Mouse (Mus musculus) E14TG2a.4 (cell line): ENCODE results near the gene Cdc42ep1.
"Not testable (repeated sequence)": the region's sequence is repeated elsewhere in the genome, so short reads cannot be mapped to it uniquely, and the experiment has no call there.

Source experiments
- H3K27me3 ChIP-seq: 2 replicates; pipeline ENCODE4 v1.6.1; 2014; ENCODE audit warnings: low read length, control low read depth; ENCODE audit not compliant: insufficient read depth
- H3K36me3 ChIP-seq: 2 replicates; pipeline ENCODE4 v1.6.1; 2014; ENCODE audit warnings: low read length, control low read depth; ENCODE audit not compliant: insufficient read depth
- H3K4me1 ChIP-seq: replicated peaks from 2 replicates; pipeline ENCODE4 v1.6.1; 2014; ENCODE audit warnings: low read depth, low read length, control low read depth
- H3K4me3 ChIP-seq: replicated peaks from 2 replicates; pipeline ENCODE4 v1.5.1; 2014; ENCODE audit warnings: mild to moderate bottlenecking, low read length
- H3K9me3 ChIP-seq: 2 replicates; pipeline ENCODE4 v1.6.1; 2014; ENCODE audit warnings: low read length, control low read depth
- CTCF ChIP-seq: conservative IDR thresholded peaks from 2 replicates; pipeline ENCODE4 v1.5.1; 2014; ENCODE audit warnings: low read length
- NANOG ChIP-seq: IDR thresholded peaks from 2 replicates; pipeline ENCODE4 v1.6.1; 2014; ENCODE audit warnings: borderline replicate concordance, low read length, mixed read lengths
- POU5F1 ChIP-seq: IDR thresholded peaks from 2 replicates; pipeline ENCODE4 v1.6.1; 2014; ENCODE audit warnings: low read length, borderline replicate concordance

Cdc42ep1 gene

GRCm38 (mm10) chr15:78843581-78844469 is 1.4 kb downstream of the Cdc42ep1 start:
- TF ChIP-seq NANOG (no peak), CTCF (0 out of 2 replicates have a peak, but pooled peaks have one; percentile 6)
- H3K4me3 ChIP-seq, result 0 out of 2 replicates have a peak overlapping the region, but pooled peaks have one; percentile 77
- H3K4me1 ChIP-seq, result peaks cover 77% of the 10 kb centered on the region
- H3K36me3 ChIP-seq, result no peaks in the 10 kb centered on the region
- H3K9me3 ChIP-seq, result no peaks in the 10 kb centered on the region
- peaks cover 67% of the 10 kb centered on the region for H3K27me3 ChIP-seq

GRCm38 (mm10) chr15:78844791-78845190 is 2.4 kb downstream of the Cdc42ep1 start:
- Histone ChIP-seq H3K27me3 (peaks cover 62% of the 10 kb centered on the region), H3K4me3 (no peak overlapping the region), H3K4me1 (peaks cover 80% of the 10 kb centered on the region), H3K9me3 (no peaks in the 10 kb centered on the region), H3K36me3 (no peaks in the 10 kb centered on the region)
- TF ChIP-seq POU5F1 (no peak), NANOG (no peak), CTCF (no peak)

GRCm38 (mm10) chr15:78845321-78845720 is 2.9 kb downstream of the Cdc42ep1 start:
- no peaks in the 10 kb centered on the region for H3K36me3 ChIP-seq

GRCm38 (mm10) chr15:78845867-78846266 is 3.4 kb downstream of the Cdc42ep1 start:
- TF ChIP-seq CTCF (no peak), NANOG (no peak), POU5F1 (no peak)
- peak overlapping the region; percentile 14; the same call in 1 of the 2 replicates for H3K4me3 ChIP-seq
- peaks cover 81% of the 10 kb centered on the region for H3K4me1 ChIP-seq
- H3K36me3 ChIP-seq, result no peaks in the 10 kb centered on the region
- H3K9me3 ChIP-seq, result no peaks in the 10 kb centered on the region
- peaks cover 55% of the 10 kb centered on the region for H3K27me3 ChIP-seq

More at GRCm38 (mm10) chr15:78845321-78845720, 2.9 kb downstream of the Cdc42ep1 start:
- Histone ChIP-seq H3K4me3 (peak overlapping the region; percentile 14), H3K4me1 (peaks cover 80% of the 10 kb centered on the region), H3K27me3 (peaks cover 61% of the 10 kb centered on the region), H3K9me3 (no peaks in the 10 kb centered on the region)
- no peak for TF ChIP-seq POU5F1

- Histone ChIP-seq H3K4me1 (peaks cover 86% of the 10 kb centered on the region), H3K27me3 (peaks cover 50% of the 10 kb centered on the region), H3K36me3 (no peaks in the 10 kb centered on the region), H3K4me3 (peak overlapping the region; percentile 14; the same call in 1 of the 2 replicates), H3K9me3 (no peaks in the 10 kb centered on the region)
- TF ChIP-seq CTCF (no peak), NANOG (no peak), POU5F1 (no peak)
Measured at GRCm38 (mm10) chr15:78846352-78846751, 3.9 kb downstream of the Cdc42ep1 start.

GRCm38 (mm10) chr15:78846805-78847204 is 4.4 kb downstream of the Cdc42ep1 start:
- H3K36me3 ChIP-seq, H3K4me3 ChIP-seq, H3K9me3 ChIP-seq: not testable (repeated sequence)
- Histone ChIP-seq H3K27me3 (peaks cover 46% of the 10 kb centered on the region), H3K4me1 (peaks cover 90% of the 10 kb centered on the region)

GRCm38 (mm10) chr15:78848467-78848866 is 6.0 kb downstream of the Cdc42ep1 start:
- TF ChIP-seq POU5F1, result no peak
- no peak for TF ChIP-seq NANOG
- peak; percentile 91 for TF ChIP-seq CTCF
- Histone ChIP-seq H3K27me3 (peaks cover 31% of the 10 kb centered on the region), H3K4me3 (no peak overlapping the region), H3K4me1 (peaks cover 86% of the 10 kb centered on the region), H3K9me3 (no peaks in the 10 kb centered on the region), H3K36me3 (no peaks in the 10 kb centered on the region)

- Histone ChIP-seq H3K9me3 (no peaks in the 10 kb centered on the region), H3K4me1 (peaks cover 76% of the 10 kb centered on the region), H3K4me3 (peak overlapping the region; percentile 26; the same call in 1 of the 2 replicates), H3K36me3 (no peaks in the 10 kb centered on the region), H3K27me3 (peaks cover 21% of the 10 kb centered on the region)
- TF ChIP-seq CTCF (no peak), POU5F1 (no peak)
Measured at GRCm38 (mm10) chr15:78849485-78849884, 7.1 kb downstream of the Cdc42ep1 start.
